Mouse (Mus musculus) kidney, adult 9 months (tissue): ENCODE measurements around the gene Ralb.

Experiments
- DNase-seq: peaks from one replicate; pipeline ENCODE4 v3.0.0; 2022

The Ralb gene

GRCm38 (mm10) chr1:119443591-119444350 lies 60.8 kb downstream of the Ralb start:
- no peak for DNase-seq

GRCm38 (mm10) chr1:119442901-119443300 lies 61.7 kb downstream of the Ralb start:
- no peak for DNase-seq

GRCm38 (mm10) chr1:119438105-119438637 lies 66.4 kb downstream of the Ralb start:
- no peak for DNase-seq

GRCm38 (mm10) chr1:119437401-119437800 lies 67.2 kb downstream of the Ralb start:
- DNase-seq = no peak

GRCm38 (mm10) chr1:119424141-119424860 lies 80.3 kb downstream of the Ralb start:
- DNase-seq = no peak

- peak; percentile 57 for DNase-seq
Observed at GRCm38 (mm10) chr1:119423510-119423909, 81.1 kb downstream of the Ralb start.

GRCm38 (mm10) chr1:119422460-119423015 lies 82.1 kb downstream of the Ralb start:
- no peak for DNase-seq

- no peak for DNase-seq
Observed at GRCm38 (mm10) chr1:119421576-119422421, 82.8 kb downstream of the Ralb start, which contains the start of gene Inhbb. Gene Inhbb, minus strand, starts transcription at chr1:119422248.

GRCm38 (mm10) chr1:119420984-119421575 lies 83.5 kb downstream of the Ralb start:
- DNase-seq = no peak
